Mouse (Mus musculus) forebrain, embryonic 14.5 days (tissue): ENCODE measurements around the gene Chpf2. TPM values are rescaled to one million over a fixed set of nuclear protein-coding genes. Genes with fewer than 3 reads are reported as not detected.

Experiments used
- ATAC-seq: fragments of 200-750 bp; cut with Nextera tagmentation; 2 replicates; pipeline ENCODE4 v1.8.0; 2017; ENCODE audit warnings: mild to moderate bottlenecking, moderate library complexity
- DNase-seq: peaks from one replicate; pipeline ENCODE4 v3.0.0-alpha.2; 2015; ENCODE audit warnings: low spot score
- H3K27ac ChIP-seq: fragments of 300-500 bp; sonication (generic); 2 replicates; pipeline ENCODE4 v1.5.1; 2014; ENCODE audit warnings: low read depth, mild to moderate bottlenecking, control low read depth, low read length, moderate library complexity
- H3K27me3 ChIP-seq: fragments of 300-500 bp; sonication (generic); replicated peaks from 2 replicates; pipeline ENCODE4 v1.6.1; 2014; ENCODE audit warnings: low read length, control low read depth, mixed read lengths; ENCODE audit not compliant: control insufficient read depth, insufficient read depth
- H3K36me3 ChIP-seq: fragments of 300-500 bp; sonication (generic); 2 replicates; pipeline ENCODE4 v1.6.1; 2014; ENCODE audit warnings: low read length, control low read depth; ENCODE audit not compliant: control insufficient read depth, insufficient read depth
- H3K4me1 ChIP-seq: fragments of 300-500 bp; sonication (generic); 2 replicates; pipeline ENCODE4 v1.6.1; 2014; ENCODE audit warnings: antibody characterized with exemption, low read length, control low read depth; ENCODE audit not compliant: control insufficient read depth, insufficient read depth
- H3K4me2 ChIP-seq: fragments of 300-500 bp; sonication (generic); 2 replicates; pipeline ENCODE4 v1.6.1; 2014; ENCODE audit warnings: mild to moderate bottlenecking, control low read depth, low read length
- H3K4me3 ChIP-seq: fragments of 300-500 bp; sonication (generic); 2 replicates; pipeline ENCODE4 v1.5.1; 2014; ENCODE audit warnings: low read depth, low read length, control low read depth
- H3K9ac ChIP-seq: fragments of 300-500 bp; sonication (generic); 2 replicates; pipeline ENCODE4 v1.6.1; 2014; ENCODE audit warnings: mild to moderate bottlenecking, low read length, control low read depth, moderate library complexity
- H3K9me3 ChIP-seq: fragments of 300-500 bp; sonication (generic); replicated peaks from 2 replicates; pipeline ENCODE4 v1.6.1; 2016; ENCODE audit warnings: low read length, control low read depth, mixed read lengths; ENCODE audit not compliant: control insufficient read depth
- WGBS: fragments of 180-500 bp; shearing (Covaris S2); extraction: QIAGEN DNeasy Blood & Tissue Kit; methylation state at CpG from one replicate; pipeline ENCODE4 v1.1.7; 2014; 5-methylcytosine and 5-hydroxymethylcytosine counted together
- polyA plus RNA-seq: library from polyadenylated mRNA; unstranded; fragments of >200 nt; fragmentation: Nextera tagmentation; extraction: Ambion mirVana; gene quantifications from 2 replicates; pipeline ENCODE4 v1.2.1, GENCODE M21; 2014

The Chpf2 gene
- polyA plus RNA-seq, 1 experiment from 2014 or later: 10.6 TPM

GRCm38 (mm10) chr5:24601071-24601835 is 14.7 kb downstream of the Chpf2 start:
- Histone ChIP-seq H3K27ac (peak overlapping the region; percentile 99), H3K9me3 (no peaks in the 10 kb centered on the region), H3K9ac (peak overlapping the region; percentile 84), H3K4me2 (peak overlapping the region; percentile 94), H3K27me3 (no peaks in the 10 kb centered on the region), H3K4me3 (peak overlapping the region; percentile 57), H3K36me3 (no peaks in the 10 kb centered on the region), H3K4me1 (peaks cover 77% of the 10 kb centered on the region)
- DNase-seq (peak; percentile 15), ATAC-seq (no peak)
- WGBS: 3% methylated on average over 27 of the region's 33 CpGs

GRCm38 (mm10) chr5:24601911-24602750 is 15.6 kb downstream of the Chpf2 start:
- peaks cover 77% of the 10 kb centered on the region for H3K4me1 ChIP-seq
- no peaks in the 10 kb centered on the region for H3K36me3 ChIP-seq
- H3K9me3 ChIP-seq: no peaks in the 10 kb centered on the region
- H3K9ac ChIP-seq: peak overlapping the region; percentile 84
- peak overlapping the region; percentile 57 for H3K4me3 ChIP-seq
- ATAC-seq (peak; percentile 26), DNase-seq (peak; percentile 85)
- H3K27ac ChIP-seq: peak overlapping the region; percentile 99
- H3K4me2 ChIP-seq: peak overlapping the region; percentile 94
- no peaks in the 10 kb centered on the region for H3K27me3 ChIP-seq
- under 1% methylated on average over 72 of the region's 73 CpGs for WGBS

- Histone ChIP-seq H3K4me3 (peak overlapping the region; percentile 57), H3K9me3 (no peaks in the 10 kb centered on the region), H3K27me3 (no peaks in the 10 kb centered on the region), H3K36me3 (no peaks in the 10 kb centered on the region), H3K27ac (peak overlapping the region; percentile 99), H3K9ac (peak overlapping the region; percentile 84), H3K4me1 (peaks cover 74% of the 10 kb centered on the region), H3K4me2 (peak overlapping the region; percentile 94)
- DNase-seq: peak; percentile 87
- WGBS: 2% methylated on average over 16 of the region's 16 CpGs
- peak; percentile 24; the same call in 1 of the 2 replicates for ATAC-seq
These were observed 16.3 kb downstream of the Chpf2 start for GRCm38 (mm10) chr5:24602751-24603343.

- H3K9ac ChIP-seq: peak overlapping the region; percentile 84
- ATAC-seq: no peak
These were observed 17.0 kb downstream of the Chpf2 start for GRCm38 (mm10) chr5:24603431-24604010.

GRCm38 (mm10) chr5:24604080-24604655 is 17.6 kb downstream of the Chpf2 start:
- no peaks in the 10 kb centered on the region for H3K36me3 ChIP-seq
- peak overlapping the region; percentile 60 for H3K4me3 ChIP-seq
- H3K4me2 ChIP-seq: peak overlapping the region; percentile 94
- 16% methylated on average over 12 of the region's 12 CpGs for WGBS
- H3K9ac ChIP-seq: peak overlapping the region; percentile 95
- no peaks in the 10 kb centered on the region for H3K27me3 ChIP-seq
- H3K27ac ChIP-seq: peak overlapping the region; percentile 99
- DNase-seq: no peak
- ATAC-seq: peak; percentile 2
- H3K4me1 ChIP-seq: peaks cover 62% of the 10 kb centered on the region
- no peaks in the 10 kb centered on the region for H3K9me3 ChIP-seq

More at GRCm38 (mm10) chr5:24603431-24604010, 17.0 kb downstream of the Chpf2 start:
- peaks cover 68% of the 10 kb centered on the region for H3K4me1 ChIP-seq
- DNase-seq: no peak
- WGBS: 58% methylated on average over 8 of the region's 8 CpGs
- peak overlapping the region; percentile 57; the same call in 1 of the 2 replicates for H3K4me3 ChIP-seq
- H3K4me2 ChIP-seq: peak overlapping the region; percentile 94
- H3K36me3 ChIP-seq: no peaks in the 10 kb centered on the region
- H3K27ac ChIP-seq: peak overlapping the region; percentile 99
- H3K27me3 ChIP-seq: no peaks in the 10 kb centered on the region
- H3K9me3 ChIP-seq: no peaks in the 10 kb centered on the region

GRCm38 (mm10) chr5:24604656-24605100 is 18.1 kb downstream of the Chpf2 start:
- Histone ChIP-seq H3K4me3 (peak overlapping the region; percentile 60), H3K36me3 (no peaks in the 10 kb centered on the region), H3K4me2 (peak overlapping the region; percentile 94), H3K27ac (peak overlapping the region; percentile 99), H3K4me1 (peaks cover 57% of the 10 kb centered on the region), H3K9me3 (no peaks in the 10 kb centered on the region), H3K9ac (peak overlapping the region; percentile 95), H3K27me3 (no peaks in the 10 kb centered on the region)
- under 1% methylated on average over 36 of the region's 46 CpGs for WGBS
- ATAC-seq (peak; percentile 60), DNase-seq (peak; percentile 90)

GRCm38 (mm10) chr5:24605321-24605979 is 18.9 kb downstream of the Chpf2 start:
- peak overlapping the region; percentile 95 for H3K9ac ChIP-seq
- peak overlapping the region; percentile 94 for H3K4me2 ChIP-seq
- 6% methylated on average over 6 of the region's 6 CpGs for WGBS
- no peaks in the 10 kb centered on the region for H3K9me3 ChIP-seq
- peak overlapping the region; percentile 60 for H3K4me3 ChIP-seq
- peak overlapping the region; percentile 99 for H3K27ac ChIP-seq
- H3K27me3 ChIP-seq: no peaks in the 10 kb centered on the region
- no peaks in the 10 kb centered on the region for H3K36me3 ChIP-seq
- ATAC-seq: no peak
- DNase-seq: peak; percentile 47
- peaks cover 52% of the 10 kb centered on the region for H3K4me1 ChIP-seq
